20 mouse cellular contexts compared by ENCODE assay signal in genomic region chr6:145809566-145809965, GRCm38 (mm10). TPM values are rescaled to one million over a fixed set of nuclear protein-coding genes. Genes with fewer than 3 reads are reported as not detected.
DNase-seq lines count a peak whose midpoint lies in the region; ATAC-seq and TF ChIP-seq lines count a peak whose summit lies in the region.
"Had no signal": no experiment of that assay in that cellular context is flagged by ENCODE, and none has a peak within 500 bp of the region (broad histone marks: within the 10 kb centered on the region; RNA-seq: fewer than 3 reads in every experiment).

No protein-coding gene starts in this region.

- 69% methylated on average over 7 of the region's 7 CpGs for WGBS in heart, embryonic 13.5 days
- 62% methylated on average over 7 of the region's 7 CpGs for WGBS in heart, postnatal 0 days
- 74% methylated on average over 7 of the region's 7 CpGs for WGBS in heart, embryonic 12.5 days
- WGBS in kidney, postnatal 0 days, result 79% methylated on average over 7 of the region's 7 CpGs
- WGBS in kidney, embryonic 16.5 days, result 81% methylated on average over 7 of the region's 7 CpGs
- 66% methylated on average over 7 of the region's 7 CpGs for WGBS in liver, postnatal 0 days (ENCODE audit: insufficient replicate concordance)
- 87% methylated on average over 7 of the region's 7 CpGs for WGBS in hindbrain, embryonic 13.5 days

- H3K27me3 ChIP-seq in heart, embryonic 13.5 days (replicated peaks), result no peaks in the 10 kb centered on the region
- H3K27me3 ChIP-seq in heart, postnatal 0 days (ENCODE audit: control insufficient read depth, insufficient read depth, low read length), result no peaks in the 10 kb centered on the region
- H3K27me3 ChIP-seq in heart, embryonic 12.5 days (replicated peaks), result no peaks in the 10 kb centered on the region
- H3K27me3 ChIP-seq in kidney, postnatal 0 days (ENCODE audit: insufficient read depth, low read length), result no peaks in the 10 kb centered on the region
- H3K27me3 ChIP-seq in kidney, embryonic 16.5 days (ENCODE audit: insufficient read depth, low read length), result no peaks in the 10 kb centered on the region
- H3K27me3 ChIP-seq in liver, postnatal 0 days (ENCODE audit: insufficient read depth, low read length), result no peaks in the 10 kb centered on the region
- no peaks in the 10 kb centered on the region for H3K27me3 ChIP-seq in hindbrain, embryonic 13.5 days
- H3K27me3 ChIP-seq: embryonic facial prominence, embryonic 15.5 days; forebrain, embryonic 15.5 days; hindbrain, embryonic 15.5 days had no signal

- peaks cover 46% of the 10 kb centered on the region for H3K4me1 ChIP-seq in heart, embryonic 13.5 days
- H3K4me1 ChIP-seq in heart, postnatal 0 days (ENCODE audit: control insufficient read depth, insufficient read depth), result peaks cover 19% of the 10 kb centered on the region
- peaks cover 34% of the 10 kb centered on the region for H3K4me1 ChIP-seq in heart, embryonic 12.5 days (replicated peaks)
- H3K4me1 ChIP-seq in kidney, postnatal 0 days (replicated peaks; ENCODE audit: insufficient read depth, low read length), result no peaks in the 10 kb centered on the region; the same call in 1 of the 2 replicates
- no peaks in the 10 kb centered on the region for H3K4me1 ChIP-seq in kidney, embryonic 16.5 days (ENCODE audit: insufficient read depth, low read length)
- H3K4me1 ChIP-seq in liver, postnatal 0 days (ENCODE audit: insufficient read depth), result peaks cover 20% of the 10 kb centered on the region; the same call in 1 of the 2 replicates
- H3K4me1 ChIP-seq in hindbrain, embryonic 13.5 days (replicated peaks), result peaks cover 4% of the 10 kb centered on the region; the same call in 1 of the 2 replicates
- H3K4me1 ChIP-seq: forebrain, embryonic 15.5 days; hindbrain, embryonic 10.5 days; hindbrain, embryonic 15.5 days had no signal

- H3K4me3 ChIP-seq in heart, embryonic 13.5 days, result no peak overlapping the region
- H3K4me3 ChIP-seq in heart, postnatal 0 days (ENCODE audit: low read depth, low read length), result no peak overlapping the region
- H3K4me3 ChIP-seq in heart, embryonic 12.5 days, result no peak overlapping the region
- no peak overlapping the region for H3K4me3 ChIP-seq in kidney, postnatal 0 days (replicated peaks; ENCODE audit: low read depth, low read length)
- no peak overlapping the region for H3K4me3 ChIP-seq in kidney, embryonic 16.5 days (ENCODE audit: low read length)
- H3K4me3 ChIP-seq in liver, postnatal 0 days (ENCODE audit: low read depth, low read length), result no peak overlapping the region
- H3K4me3 ChIP-seq in hindbrain, embryonic 13.5 days, result no peak overlapping the region
- H3K4me3 ChIP-seq: embryonic facial prominence, embryonic 15.5 days; erythroblast, embryonic 14.5 days; forebrain, embryonic 15.5 days; heart, adult 2 months; hindbrain, embryonic 10.5 days; hindbrain, embryonic 15.5 days had no signal

- no peak for TF ChIP-seq EP300 in heart, postnatal 0 days (IDR thresholded peaks at IDR 0.05; ENCODE audit: low read depth)
- TF ChIP-seq EP300 in liver, postnatal 0 days (IDR thresholded peaks at IDR 0.05; ENCODE audit: low read depth), result no peak

- no peak for ATAC-seq in heart, embryonic 13.5 days (ENCODE audit: extremely low read depth, insufficient number of reproducible peaks, low FRiP score, low TSS enrichment)
- ATAC-seq in heart, postnatal 0 days (ENCODE audit: insufficient read depth, low read depth), result 0 out of 2 replicates have a peak, but pooled peaks have one; percentile 11
- ATAC-seq in heart, embryonic 12.5 days (ENCODE audit: insufficient number of reproducible peaks, low FRiP score), result no peak
- peak; percentile 36; the same call in 1 of the 2 replicates for ATAC-seq in kidney, postnatal 0 days (replicated peaks; ENCODE audit: low FRiP score, low read depth)
- ATAC-seq in kidney, embryonic 16.5 days (ENCODE audit: low FRiP score, low TSS enrichment), result no peak
- ATAC-seq in liver, postnatal 0 days, result no peak
- ATAC-seq in hindbrain, embryonic 13.5 days (ENCODE audit: low FRiP score), result no peak
- ATAC-seq: forebrain, embryonic 15.5 days had no signal

- H3K9me3 ChIP-seq in heart, embryonic 13.5 days, result no peaks in the 10 kb centered on the region
- H3K9me3 ChIP-seq in heart, postnatal 0 days (replicated peaks; ENCODE audit: control insufficient read depth, low read length), result no peaks in the 10 kb centered on the region
- H3K9me3 ChIP-seq in heart, embryonic 12.5 days (replicated peaks), result no peaks in the 10 kb centered on the region
- no peaks in the 10 kb centered on the region for H3K9me3 ChIP-seq in kidney, postnatal 0 days (replicated peaks; ENCODE audit: low read length)
- H3K9me3 ChIP-seq in kidney, embryonic 16.5 days (ENCODE audit: low read length), result no peaks in the 10 kb centered on the region
- no peaks in the 10 kb centered on the region for H3K9me3 ChIP-seq in liver, postnatal 0 days (ENCODE audit: low read length)
- no peaks in the 10 kb centered on the region for H3K9me3 ChIP-seq in hindbrain, embryonic 13.5 days
- H3K9me3 ChIP-seq: embryonic facial prominence, embryonic 15.5 days; forebrain, embryonic 15.5 days; hindbrain, embryonic 10.5 days; hindbrain, embryonic 15.5 days had no signal

- TF ChIP-seq CTCF in heart, postnatal 0 days (IDR thresholded peaks at IDR 0.05; ENCODE audit: low read depth), result no peak
- TF ChIP-seq CTCF in kidney, postnatal 0 days (IDR thresholded peaks at IDR 0.05; ENCODE audit: low read depth), result no peak
- no peak for TF ChIP-seq CTCF in liver, postnatal 0 days (IDR thresholded peaks at IDR 0.05; ENCODE audit: low read depth)

- peaks cover 49% of the 10 kb centered on the region for H3K36me3 ChIP-seq in heart, embryonic 13.5 days
- peaks cover 25% of the 10 kb centered on the region for H3K36me3 ChIP-seq in heart, postnatal 0 days (replicated peaks; ENCODE audit: control insufficient read depth, insufficient read depth, low read length)
- H3K36me3 ChIP-seq in heart, embryonic 12.5 days, result peaks cover 51% of the 10 kb centered on the region
- H3K36me3 ChIP-seq in kidney, postnatal 0 days (ENCODE audit: insufficient read depth, low read length), result 0 out of 2 replicates have a peak, but pooled peaks cover 9% of the 10 kb centered on the region
- 0 out of 2 replicates have a peak, but pooled peaks cover 12% of the 10 kb centered on the region for H3K36me3 ChIP-seq in kidney, embryonic 16.5 days (ENCODE audit: insufficient read depth, low read length)
- peaks cover 5% of the 10 kb centered on the region for H3K36me3 ChIP-seq in liver, postnatal 0 days (replicated peaks; ENCODE audit: insufficient read depth, low read length)
- H3K36me3 ChIP-seq in hindbrain, embryonic 13.5 days, result no peaks in the 10 kb centered on the region; the same call in 1 of the 2 replicates
- H3K36me3 ChIP-seq: forebrain, embryonic 15.5 days; hindbrain, embryonic 15.5 days had no signal

- no peak for DNase-seq in heart, adult 11 months
- no peak for DNase-seq in heart, postnatal 0 days (ENCODE audit: low spot score)
- no peak for DNase-seq in kidney, postnatal 0 days (ENCODE audit: low spot score)
- no peak for DNase-seq in liver, postnatal 0 days
- DNase-seq: adrenal gland, postnatal 10 days; cerebellum, adult 11 months; cerebellum, adult 8-10 months; embryo, embryonic 11 days; gastrocnemius, postnatal 10 days; heart, adult 2 months had no signal

- no peak overlapping the region for H3K9ac ChIP-seq in heart, embryonic 13.5 days
- H3K9ac ChIP-seq in heart, postnatal 0 days (replicated peaks; ENCODE audit: low read depth, low read length), result no peak overlapping the region
- no peak overlapping the region for H3K9ac ChIP-seq in heart, embryonic 12.5 days
- H3K9ac ChIP-seq in kidney, postnatal 0 days (ENCODE audit: low read depth, low read length), result no peak overlapping the region
- H3K9ac ChIP-seq in kidney, embryonic 16.5 days (replicated peaks; ENCODE audit: low read length), result no peak overlapping the region
- no peak overlapping the region for H3K9ac ChIP-seq in liver, postnatal 0 days (replicated peaks)
- no peak overlapping the region for H3K9ac ChIP-seq in hindbrain, embryonic 13.5 days
- H3K9ac ChIP-seq: embryonic facial prominence, embryonic 15.5 days; forebrain, embryonic 15.5 days; hindbrain, embryonic 15.5 days had no signal

- peak overlapping the region; percentile 37 for H3K27ac ChIP-seq in heart, embryonic 13.5 days (replicated peaks)
- peak overlapping the region; percentile 61 for H3K27ac ChIP-seq in heart, postnatal 0 days (ENCODE audit: low read depth)
- H3K27ac ChIP-seq in heart, embryonic 12.5 days (ENCODE audit: poor library complexity, severe bottlenecking), result no peak overlapping the region
- H3K27ac ChIP-seq in kidney, postnatal 0 days, result no peak overlapping the region
- no peak overlapping the region for H3K27ac ChIP-seq in kidney, embryonic 16.5 days (ENCODE audit: low read length)
- peak overlapping the region; percentile 45 for H3K27ac ChIP-seq in liver, postnatal 0 days (ENCODE audit: low read depth)
- no peak overlapping the region for H3K27ac ChIP-seq in hindbrain, embryonic 13.5 days
- H3K27ac ChIP-seq: embryonic facial prominence, embryonic 15.5 days; forebrain, embryonic 15.5 days; heart, adult 2 months; hindbrain, embryonic 10.5 days; hindbrain, embryonic 15.5 days had no signal

- no peak overlapping the region for H3K4me2 ChIP-seq in heart, embryonic 13.5 days
- H3K4me2 ChIP-seq in heart, postnatal 0 days (ENCODE audit: low read depth, low read length), result no peak overlapping the region
- H3K4me2 ChIP-seq in heart, embryonic 12.5 days, result no peak overlapping the region
- no peak overlapping the region for H3K4me2 ChIP-seq in kidney, postnatal 0 days (ENCODE audit: low read length)
- no peak overlapping the region for H3K4me2 ChIP-seq in kidney, embryonic 16.5 days (replicated peaks; ENCODE audit: low read depth, low read length)
- no peak overlapping the region for H3K4me2 ChIP-seq in liver, postnatal 0 days (ENCODE audit: low read depth, low read length)
- H3K4me2 ChIP-seq in hindbrain, embryonic 13.5 days, result no peak overlapping the region
- H3K4me2 ChIP-seq: embryonic facial prominence, embryonic 15.5 days; forebrain, embryonic 15.5 days; hindbrain, embryonic 15.5 days had no signal

RNA-seq across cellular contexts. Expression of gene Bhlhe41, which starts 55.8 kb away (rescaled TPM):
- polyA plus RNA-seq in heart, embryonic 13.5 days (2015; fragmentation: Nextera tagmentation; extraction: Ambion mirVana), result 4.9 and 6.6 TPM in 2 replicates
- total RNA-seq in heart, postnatal 0 days (2014; rRNA removed; ENCODE audit: low replicate concordance), result 0.95 and 1.6 TPM in 2 replicates
- polyA plus RNA-seq in heart, postnatal 0 days (2015; fragmentation: Nextera tagmentation; extraction: Ambion mirVana), result 8.7 and 9.3 TPM in 2 replicates
- 6.5 and 6.9 TPM in 2 replicates for polyA plus RNA-seq in heart, embryonic 12.5 days (2016; fragmentation: Nextera tagmentation; extraction: Ambion mirVana)
- 1.0 and 1.1 TPM in 2 replicates for polyA plus RNA-seq in kidney, postnatal 0 days (2015; fragmentation: Nextera tagmentation; extraction: Ambion mirVana)
- polyA plus RNA-seq in kidney, embryonic 16.5 days (2015; fragmentation: Nextera tagmentation; extraction: Ambion mirVana), result 0.94 and 1.1 TPM in 2 replicates
- 0.22 and 0.24 TPM in 2 replicates for polyA plus RNA-seq in liver, postnatal 0 days (2015; fragmentation: Nextera tagmentation; extraction: Ambion mirVana)
- 4.0 and 4.1 TPM in 2 replicates for polyA plus RNA-seq in hindbrain, embryonic 13.5 days (2015; fragmentation: Nextera tagmentation; extraction: Ambion mirVana)
- total RNA-seq: MEL had no signal

Comparison
In these comparisons a context has a peak if more than half of its experiments do, and no peak if none do; other contexts are left out.
1. ATAC-seq: peak in heart, postnatal 0 days (single experiment) and kidney, postnatal 0 days (single experiment); none in heart, embryonic 13.5 days (single experiment), heart, embryonic 12.5 days (single experiment), kidney, embryonic 16.5 days (single experiment), liver, postnatal 0 days (single experiment) and hindbrain, embryonic 13.5 days (single experiment).
2. H3K27ac ChIP-seq: peak in heart, embryonic 13.5 days (single experiment), heart, postnatal 0 days (single experiment) and liver, postnatal 0 days (single experiment); none in heart, embryonic 12.5 days (single experiment), kidney, postnatal 0 days (single experiment), kidney, embryonic 16.5 days (single experiment) and hindbrain, embryonic 13.5 days (single experiment).